Mouse (Mus musculus) hindlimb bud, embryonic 11.5 days (tissue): Measurements from ENCODE around the gene Tcte2.

ENCODE experiments used
- DNase-seq: peaks from one replicate; pipeline ENCODE4 v3.0.0-alpha.2; 2012; ENCODE audit warnings: low read depth, low spot score; ENCODE audit errors: extremely low spot score

Gene Tcte2

DNA sequence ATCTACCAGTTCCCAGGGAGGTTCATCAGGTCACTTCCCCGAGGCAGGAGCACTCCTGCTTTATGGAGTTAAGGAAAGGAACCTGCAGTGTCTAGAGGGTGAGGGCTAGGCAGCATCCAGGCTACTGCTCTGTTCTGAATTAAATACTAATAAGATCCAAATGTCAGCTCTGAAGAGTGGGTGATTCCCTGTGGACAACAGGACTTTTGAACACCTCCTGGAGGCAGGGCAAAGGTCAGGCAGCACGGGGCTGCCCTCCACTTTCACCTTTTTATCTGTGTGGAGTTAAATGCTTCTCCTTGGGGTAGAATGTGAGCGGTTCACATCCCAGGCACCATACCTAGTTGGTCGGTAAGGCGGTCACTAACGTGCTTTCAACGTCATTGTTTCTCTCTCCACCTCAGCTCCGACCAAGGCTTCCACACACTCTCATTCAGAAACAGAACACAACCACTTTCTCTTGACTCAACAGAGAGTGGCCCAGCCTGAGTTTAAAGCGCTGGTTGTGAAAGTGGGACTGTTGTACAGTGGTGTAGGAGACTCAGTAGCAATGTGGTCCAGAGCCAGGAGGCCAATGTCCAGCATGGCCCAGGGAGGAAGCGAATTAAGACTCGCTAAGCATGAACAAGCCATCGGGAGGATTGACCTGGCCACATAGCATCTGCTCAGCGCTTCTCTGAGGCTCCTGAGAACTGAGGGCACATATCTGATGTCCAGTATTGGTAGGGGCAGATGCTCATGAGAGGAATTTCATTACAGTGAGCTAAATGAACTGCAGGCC, 98.0 kb downstream of the Tcte2 start:
- no peak for DNase-seq
